Mouse (Mus musculus): ENCODE measurements around the gene Coa6. TPM values are rescaled to one million over a fixed set of nuclear protein-coding genes. Genes with fewer than 3 reads are reported as not detected.

Gene Coa6
- total RNA-seq, 2 experiments from 2014 or later: 18.5 to 19.0 TPM

DNA sequence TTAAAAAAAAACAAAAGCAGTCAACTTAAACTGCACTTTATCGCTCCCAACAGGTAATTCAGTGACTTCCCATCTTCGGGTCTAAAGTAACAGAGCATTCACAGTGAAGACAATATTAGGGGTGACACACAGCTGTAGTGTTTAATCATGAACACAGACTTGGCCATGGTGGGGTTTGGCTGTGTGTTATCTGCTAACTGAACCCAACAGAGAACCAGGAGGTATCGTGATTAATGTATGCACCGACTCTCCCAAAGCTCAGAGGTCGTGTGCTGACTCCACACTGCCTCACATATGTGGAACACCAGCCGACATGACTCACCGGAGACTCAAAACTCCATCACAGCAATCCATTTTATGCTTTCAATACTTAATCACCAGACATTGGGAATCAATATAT lies 39.4 kb downstream of the Coa6 start:
- DNase-seq (ENCODE audit: low spot score in 2 of 2): no peak

DNA sequence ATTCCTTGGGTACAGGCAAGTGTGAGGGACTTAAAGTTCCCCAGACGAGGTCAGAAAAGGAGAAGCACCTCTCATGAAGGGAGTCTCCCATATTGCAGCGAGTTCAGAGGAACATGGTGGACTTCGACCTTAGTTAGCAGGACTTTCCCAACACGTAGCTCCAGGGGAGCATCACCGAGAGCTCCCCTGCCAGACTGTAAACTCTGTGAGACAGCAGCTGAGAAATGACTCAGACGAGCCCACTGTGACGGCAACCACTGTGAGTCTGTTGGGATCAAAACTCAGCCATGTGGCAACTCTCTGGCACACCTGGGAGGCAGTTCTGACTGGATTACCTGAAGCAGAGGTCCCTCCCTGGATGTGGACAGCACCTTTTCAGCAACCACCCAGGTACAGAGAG lies 41.8 kb downstream of the Coa6 start:
- DNase-seq (ENCODE audit: low spot score in 2 of 2): no peak

- DNase-seq (ENCODE audit: low spot score in 2 of 2): no peak
These were observed 51.5 kb downstream of the Coa6 start for GRCm38 (mm10) chr8:126473802-126474298.

- DNase-seq (ENCODE audit: low spot score in 2 of 2): peak; percentile 81 to 90
These were observed 52.2 kb downstream of the Coa6 start, which contains the start of gene Tarbp1 for GRCm38 (mm10) chr8:126474299-126475187. TSS of gene Tarbp1 (minus strand) at chr8:126475065.

Other genes starting within 250 kb of the Coa6 start
- gene Slc35f3, start 124.0 kb upstream of the Coa6 start, total RNA-seq (2021): under 1 TPM; 0.29 to 0.37 TPM
- 1 to 10 TPM; 6.5 TPM for gene Tarbp1, start 52.5 kb downstream of the Coa6 start, total RNA-seq (2021)
- gene Irf2bp2, start 171.5 kb downstream of the Coa6 start, total RNA-seq (2021): 10 to 100 TPM; 71.8 to 76.1 TPM

Data from gastrocnemius, postnatal 4 days (tissue).